In genomic region chr2:145850779-145851178, GRCm38 (mm10) we compare ENCODE assay signal across 11 mouse cellular contexts. TPM values are rescaled to one million over a fixed set of nuclear protein-coding genes. Genes with fewer than 3 reads are reported as not detected.
DNase-seq lines count a peak whose midpoint lies in the region; ATAC-seq and TF ChIP-seq lines count a peak whose summit lies in the region.
"Had no signal": no experiment of that assay in that cellular context is flagged by ENCODE, and none has a peak within 500 bp of the region (broad histone marks: within the 10 kb centered on the region; RNA-seq: fewer than 3 reads in every experiment).

No protein-coding gene starts in this region.

- peaks cover 21% of the 10 kb centered on the region for H3K4me1 ChIP-seq in heart, embryonic 13.5 days
- peaks cover 33% of the 10 kb centered on the region for H3K4me1 ChIP-seq in limb, embryonic 10.5 days
- peaks cover 20% of the 10 kb centered on the region for H3K4me1 ChIP-seq in stomach, embryonic 16.5 days (ENCODE audit: control insufficient read depth, insufficient read depth, low read length)
- H3K4me1 ChIP-seq in midbrain, postnatal 0 days (ENCODE audit: insufficient read depth, low read length): no peaks in the 10 kb centered on the region

- peaks cover 78% of the 10 kb centered on the region for H3K36me3 ChIP-seq in heart, embryonic 13.5 days
- 0 out of 2 replicates have a peak, but pooled peaks cover 5% of the 10 kb centered on the region for H3K36me3 ChIP-seq in limb, embryonic 10.5 days
- no peaks in the 10 kb centered on the region for H3K36me3 ChIP-seq in stomach, embryonic 16.5 days (ENCODE audit: control insufficient read depth, insufficient read depth, low read length)
- peaks cover 14% of the 10 kb centered on the region for H3K36me3 ChIP-seq in midbrain, postnatal 0 days (ENCODE audit: insufficient read depth, low read length)

- no peak for DNase-seq in heart, adult 9 months (ENCODE audit: low spot score in 2 of 2)
- DNase-seq in right cerebral cortex, adult 2 months (ENCODE audit: low spot score in 2 of 2): peak; percentile 49 to 63
- no peak for DNase-seq in right cerebral cortex, postnatal 14 days
- DNase-seq in limb, embryonic 10.5 days (ENCODE audit: low spot score): peak; percentile 58
- no peak for DNase-seq in midbrain, postnatal 0 days (ENCODE audit: low spot score)
- DNase-seq in adrenal gland, postnatal 4 days (ENCODE audit: low spot score in 2 of 2): no peak
- DNase-seq: adrenal gland, postnatal 14 days; kidney, postnatal 36 days had no signal

- no peak for ATAC-seq in heart, embryonic 13.5 days (ENCODE audit: extremely low read depth, insufficient number of reproducible peaks, low FRiP score, low TSS enrichment)
- ATAC-seq in stomach, embryonic 16.5 days (ENCODE audit: insufficient read depth, low FRiP score): 0 out of 2 replicates have a peak, but pooled peaks have one; percentile 34
- no peak for ATAC-seq in midbrain, postnatal 0 days (ENCODE audit: low FRiP score)

- H3K9ac ChIP-seq in heart, embryonic 13.5 days: no peak overlapping the region
- H3K9ac ChIP-seq in stomach, embryonic 16.5 days (ENCODE audit: low read length): no peak overlapping the region; the same call in 1 of the 2 replicates
- no peak overlapping the region for H3K9ac ChIP-seq in midbrain, postnatal 0 days (replicated peaks; ENCODE audit: low read length, poor library complexity, severe bottlenecking)
- H3K9ac ChIP-seq: heart, embryonic 12.5 days had no signal

- no peaks in the 10 kb centered on the region for H3K9me3 ChIP-seq in heart, embryonic 13.5 days
- no peaks in the 10 kb centered on the region for H3K9me3 ChIP-seq in limb, embryonic 10.5 days (replicated peaks)
- H3K9me3 ChIP-seq in stomach, embryonic 16.5 days (replicated peaks; ENCODE audit: control insufficient read depth, low read length): no peaks in the 10 kb centered on the region
- H3K9me3 ChIP-seq in midbrain, postnatal 0 days (ENCODE audit: low read length): no peaks in the 10 kb centered on the region
- H3K9me3 ChIP-seq: heart, embryonic 12.5 days had no signal

- no peak for TF ChIP-seq CTCF in midbrain, postnatal 0 days (IDR thresholded peaks at IDR 0.05)

- no peaks in the 10 kb centered on the region for H3K27me3 ChIP-seq in heart, embryonic 13.5 days (replicated peaks)
- H3K27me3 ChIP-seq in limb, embryonic 10.5 days (ENCODE audit: low read depth, poor library complexity, severe bottlenecking): no peaks in the 10 kb centered on the region
- no peaks in the 10 kb centered on the region for H3K27me3 ChIP-seq in stomach, embryonic 16.5 days (ENCODE audit: control insufficient read depth, insufficient read depth, low read length)
- no peaks in the 10 kb centered on the region for H3K27me3 ChIP-seq in midbrain, postnatal 0 days (ENCODE audit: insufficient read depth, low read length)
- H3K27me3 ChIP-seq: heart, embryonic 12.5 days had no signal

- peak overlapping the region; percentile 36; the same call in 1 of the 2 replicates for H3K27ac ChIP-seq in heart, embryonic 13.5 days (replicated peaks)
- peak overlapping the region; percentile 81 for H3K27ac ChIP-seq in limb, embryonic 10.5 days
- H3K27ac ChIP-seq in stomach, embryonic 16.5 days (ENCODE audit: low read length): peak overlapping the region; percentile 75
- H3K27ac ChIP-seq in midbrain, postnatal 0 days (ENCODE audit: low read depth, low read length): no peak overlapping the region

- no peak overlapping the region for H3K4me2 ChIP-seq in heart, embryonic 13.5 days
- no peak overlapping the region for H3K4me2 ChIP-seq in stomach, embryonic 16.5 days (ENCODE audit: low read depth, low read length)
- no peak overlapping the region for H3K4me2 ChIP-seq in midbrain, postnatal 0 days (ENCODE audit: low read depth, low read length, poor library complexity, severe bottlenecking)
- H3K4me2 ChIP-seq: heart, embryonic 12.5 days had no signal

- no peak overlapping the region for H3K4me3 ChIP-seq in heart, embryonic 13.5 days
- no peak overlapping the region for H3K4me3 ChIP-seq in limb, embryonic 10.5 days
- no peak overlapping the region for H3K4me3 ChIP-seq in stomach, embryonic 16.5 days (replicated peaks; ENCODE audit: low read length)
- H3K4me3 ChIP-seq in midbrain, postnatal 0 days (ENCODE audit: low read depth, low read length): no peak overlapping the region
- H3K4me3 ChIP-seq: heart, embryonic 12.5 days had no signal

- 42% methylated on average over 4 of the region's 4 CpGs for WGBS in heart, embryonic 13.5 days
- 35% methylated on average over 4 of the region's 4 CpGs for WGBS in limb, embryonic 10.5 days
- WGBS in stomach, embryonic 16.5 days: 23% methylated on average over 4 of the region's 4 CpGs
- WGBS in midbrain, postnatal 0 days: 75% methylated on average over 4 of the region's 4 CpGs

RNA-seq across cellular contexts. Expression of gene Naa20, which starts 51.1 kb away (rescaled TPM):
- polyA plus RNA-seq in heart, embryonic 13.5 days (2015; fragmentation: Nextera tagmentation; extraction: Ambion mirVana): 145 and 181 TPM in 2 replicates
- polyA plus RNA-seq in limb, embryonic 10.5 days (2016; fragmentation: Nextera tagmentation; extraction: Ambion mirVana): 152 and 153 TPM in 2 replicates
- polyA plus RNA-seq in stomach, embryonic 16.5 days (2015; fragmentation: Nextera tagmentation; extraction: Ambion mirVana): 144 and 160 TPM in 2 replicates
- total RNA-seq in midbrain, postnatal 0 days (2014; rRNA removed): 106 and 129 TPM in 2 replicates
- polyA plus RNA-seq in midbrain, postnatal 0 days (2015; fragmentation: Nextera tagmentation; extraction: Ambion mirVana): 153 and 160 TPM in 2 replicates
- total RNA-seq in adrenal gland, postnatal 4 days (2021): 10 to 100 TPM; 73.0 to 77.8 TPM

Comparison
In these comparisons a context has a peak if more than half of its experiments do, and no peak if none do; other contexts are left out.
1. DNase-seq: peak in right cerebral cortex, adult 2 months (2 of 2) and limb, embryonic 10.5 days (single experiment); none in heart, adult 9 months (0 of 2), right cerebral cortex, postnatal 14 days (single experiment), midbrain, postnatal 0 days (single experiment) and adrenal gland, postnatal 4 days (0 of 2).